Mouse (Mus musculus): ENCODE data around the gene Sema6d.

DNA sequence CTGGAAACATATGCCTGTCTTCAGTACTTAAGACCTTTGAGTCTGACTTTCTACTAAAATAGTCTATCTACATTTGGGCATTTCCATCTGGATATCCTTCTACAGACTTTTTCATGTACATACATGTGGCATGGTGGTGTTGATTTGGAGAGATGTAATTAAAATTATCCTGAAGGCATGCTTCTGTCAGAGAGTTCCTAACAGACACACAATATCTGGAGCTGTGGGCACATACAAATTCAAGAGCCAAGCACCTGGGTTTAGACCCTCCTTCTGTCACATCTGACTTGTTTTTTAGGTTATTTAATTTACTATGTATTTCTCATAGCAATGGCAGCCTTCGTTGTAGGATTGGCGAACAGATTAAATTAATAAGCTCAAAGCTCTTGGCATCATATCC, 195.3 kb downstream of the Sema6d start:
- no peak for TF ChIP-seq POLR2A (IDR thresholded peaks at IDR 0.05; ENCODE audit: low read depth, low read length)
- TF ChIP-seq CTCF (IDR thresholded peaks at IDR 0.05; ENCODE audit: borderline replicate concordance, insufficient read depth, low read length): no peak
